Comparison of ENCODE assay signal across 12 mouse cellular contexts in the genomic region with DNA sequence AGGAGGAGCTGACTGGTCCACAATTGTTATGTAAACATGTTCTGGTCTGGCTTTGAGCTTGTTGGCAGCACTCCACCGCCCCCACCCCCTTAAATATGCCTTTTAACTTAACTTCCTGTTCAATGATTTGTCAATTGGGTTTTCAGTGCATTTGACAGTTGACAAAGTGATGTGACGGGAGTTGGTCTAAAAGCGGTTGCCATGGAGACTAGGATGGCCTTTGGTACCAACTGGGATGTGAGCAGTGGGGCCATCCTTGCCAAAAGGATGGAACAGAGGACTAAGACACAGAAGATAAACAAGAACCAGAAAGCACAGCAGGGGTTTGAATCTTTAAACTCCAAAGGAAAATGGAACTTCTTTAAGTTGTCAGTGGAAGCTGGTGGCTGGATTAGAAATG.
"Had no signal": no experiment of that assay in that cellular context is flagged by ENCODE, and none has a peak within 500 bp of the region (broad histone marks: within the 10 kb centered on the region; RNA-seq: fewer than 3 reads in every experiment).

No protein-coding gene starts in this region.

- H3K4me1 ChIP-seq: liver, embryonic 12.5 days; neural tube, embryonic 15.5 days had no signal

- ATAC-seq: liver, embryonic 12.5 days had no signal

- H3K4me2 ChIP-seq: limb, embryonic 15.5 days; liver, embryonic 12.5 days; lung, embryonic 15.5 days; neural tube, embryonic 15.5 days had no signal

- H3K9me3 ChIP-seq: limb, embryonic 15.5 days; liver, embryonic 12.5 days; lung, embryonic 15.5 days; neural tube, embryonic 15.5 days had no signal

- H3K27me3 ChIP-seq: limb, embryonic 15.5 days; liver, embryonic 12.5 days; lung, embryonic 15.5 days; neural tube, embryonic 15.5 days had no signal

- H3K36me3 ChIP-seq: limb, embryonic 15.5 days; liver, embryonic 12.5 days; lung, embryonic 15.5 days; neural tube, embryonic 15.5 days had no signal

- H3K27ac ChIP-seq: left cerebral cortex, adult 2 months; limb, embryonic 15.5 days; liver, embryonic 12.5 days; lung, embryonic 15.5 days; neural tube, embryonic 15.5 days had no signal

- DNase-seq: kidney, adult 18-20 months; kidney, postnatal 14 days; lung, postnatal 14 days; right cerebral cortex, adult 18-20 months; right cerebral cortex, postnatal 25 days; thymus, postnatal 36 days had no signal

- H3K9ac ChIP-seq: limb, embryonic 15.5 days; liver, embryonic 12.5 days; lung, embryonic 15.5 days; neural tube, embryonic 15.5 days had no signal

- H3K4me3 ChIP-seq: left cerebral cortex, adult 2 months; limb, embryonic 15.5 days; liver, embryonic 12.5 days; lung, embryonic 15.5 days; myocyte; neural tube, embryonic 15.5 days had no signal
